Mouse (Mus musculus) bone marrow, adult 2 months (tissue): ENCODE measurements at regions not wholly inside any gene's neighbourhood (a gene's known extent, or its start where the extent isn't known, plus 50 kb on each side); places are given as distances from the start of the nearest gene placed in this dataset.

Experiments
- CTCF ChIP-seq: fragments of 200-500 bp; IDR thresholded peaks from 2 replicates; pipeline ENCODE4 v1.5.1; 2011; ENCODE audit warnings: low read length, control low read depth; ENCODE audit not compliant: control insufficient read depth, insufficient read depth
- POLR2A ChIP-seq: fragments of 200-500 bp; IDR thresholded peaks from 2 replicates; pipeline ENCODE4 v1.6.1; 2011; ENCODE audit warnings: low read depth, mild to moderate bottlenecking, control low read depth, low read length, borderline replicate concordance; ENCODE audit not compliant: control insufficient read depth

DNA sequence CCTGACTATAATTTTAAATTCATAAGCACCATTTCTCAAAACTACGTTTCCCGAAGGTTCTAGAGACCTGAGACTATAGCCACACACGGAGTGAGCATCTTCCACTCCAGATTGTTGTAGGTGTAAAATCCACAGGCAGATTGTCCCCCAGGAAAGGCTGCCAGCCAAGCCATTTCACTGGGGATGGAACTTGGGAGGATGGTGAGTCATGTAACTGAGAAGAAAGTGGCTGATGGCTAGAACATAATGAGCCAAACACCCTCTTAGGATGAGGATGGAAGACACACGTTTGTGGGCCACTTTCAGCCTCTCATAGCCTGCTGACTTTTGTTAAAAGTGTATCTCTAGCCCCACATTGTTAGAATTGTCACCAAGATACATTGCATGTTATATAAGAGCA is 564.1 kb downstream of the Btbd3 start:
- no peak for TF ChIP-seq CTCF
- TF ChIP-seq POLR2A, result no peak
